Mouse (Mus musculus): ENCODE measurements at regions not wholly inside any gene's neighbourhood (a gene's known extent, or its start where the extent isn't known, plus 50 kb on each side); places are given as distances from the start of the nearest gene placed in this dataset.

- no peak for DNase-seq (ENCODE audit: low spot score in 2 of 2)
Measured at GRCm38 (mm10) chr2:72753788-72754713, 226.2 kb downstream of the Sp3 start.

GRCm38 (mm10) chr2:72763454-72763853, 216.8 kb downstream of the Sp3 start:
- DNase-seq (ENCODE audit: low spot score in 2 of 2), result peak in 1 of 2 experiments; percentile 14

- no peak for DNase-seq (ENCODE audit: low spot score in 2 of 2)
Measured at GRCm38 (mm10) chr2:72769030-72769630, 211.1 kb downstream of the Sp3 start.

- no peak for DNase-seq (ENCODE audit: low spot score in 2 of 2)
Measured at GRCm38 (mm10) chr2:72773401-72773800, 206.8 kb downstream of the Sp3 start.

GRCm38 (mm10) chr2:72777330-72777729, 202.9 kb downstream of the Sp3 start:
- DNase-seq (ENCODE audit: low spot score in 2 of 2), result peak in 1 of 2 experiments; percentile 15

GRCm38 (mm10) chr2:72777806-72778510, 202.3 kb downstream of the Sp3 start:
- no peak for DNase-seq (ENCODE audit: low spot score in 2 of 2)

GRCm38 (mm10) chr2:72779268-72780163, 200.7 kb downstream of the Sp3 start:
- DNase-seq (ENCODE audit: low spot score in 2 of 2), result peak in 1 of 2 experiments; percentile 42

- DNase-seq (ENCODE audit: low spot score in 2 of 2), result no peak
Measured at GRCm38 (mm10) chr2:72781369-72782275, 198.6 kb downstream of the Sp3 start.

GRCm38 (mm10) chr2:72782355-72782754, 197.9 kb downstream of the Sp3 start:
- DNase-seq (ENCODE audit: low spot score in 2 of 2), result no peak

- DNase-seq (ENCODE audit: low spot score in 2 of 2), result no peak
Measured at GRCm38 (mm10) chr2:72785365-72786043, 194.7 kb downstream of the Sp3 start.

GRCm38 (mm10) chr2:72786044-72786737, 194.1 kb downstream of the Sp3 start:
- no peak for DNase-seq (ENCODE audit: low spot score in 2 of 2)

GRCm38 (mm10) chr2:72787616-72788015, 192.6 kb downstream of the Sp3 start:
- DNase-seq (ENCODE audit: low spot score in 2 of 2), result no peak

GRCm38 (mm10) chr2:72791496-72791895, 188.8 kb downstream of the Sp3 start:
- DNase-seq (ENCODE audit: low spot score in 2 of 2), result no peak

- DNase-seq (ENCODE audit: low spot score in 2 of 2), result no peak
Measured at GRCm38 (mm10) chr2:72793424-72793823, 186.8 kb downstream of the Sp3 start.

- DNase-seq (ENCODE audit: low spot score in 2 of 2), result no peak
Measured at GRCm38 (mm10) chr2:72794501-72794900, 185.7 kb downstream of the Sp3 start.

- no peak for DNase-seq (ENCODE audit: low spot score in 2 of 2)
Measured at GRCm38 (mm10) chr2:72797002-72797718, 183.1 kb downstream of the Sp3 start.

- DNase-seq (ENCODE audit: low spot score in 2 of 2), result no peak
Measured at GRCm38 (mm10) chr2:72800696-72801095, 179.6 kb downstream of the Sp3 start.

GRCm38 (mm10) chr2:72813282-72813974, 166.8 kb downstream of the Sp3 start:
- DNase-seq (ENCODE audit: low spot score in 2 of 2), result no peak

All from natural killer cell, adult 2 months (primary cell).